Mouse (Mus musculus): ENCODE data around the gene Dpep1.
A peak's percentile ranks its signal among the peaks of the same experiment; 100 is the strongest.
"Not testable (repeated sequence)": the region's sequence is repeated elsewhere in the genome, so short reads cannot be mapped to it uniquely, and the experiment has no call there.

Dpep1 gene

DNA sequence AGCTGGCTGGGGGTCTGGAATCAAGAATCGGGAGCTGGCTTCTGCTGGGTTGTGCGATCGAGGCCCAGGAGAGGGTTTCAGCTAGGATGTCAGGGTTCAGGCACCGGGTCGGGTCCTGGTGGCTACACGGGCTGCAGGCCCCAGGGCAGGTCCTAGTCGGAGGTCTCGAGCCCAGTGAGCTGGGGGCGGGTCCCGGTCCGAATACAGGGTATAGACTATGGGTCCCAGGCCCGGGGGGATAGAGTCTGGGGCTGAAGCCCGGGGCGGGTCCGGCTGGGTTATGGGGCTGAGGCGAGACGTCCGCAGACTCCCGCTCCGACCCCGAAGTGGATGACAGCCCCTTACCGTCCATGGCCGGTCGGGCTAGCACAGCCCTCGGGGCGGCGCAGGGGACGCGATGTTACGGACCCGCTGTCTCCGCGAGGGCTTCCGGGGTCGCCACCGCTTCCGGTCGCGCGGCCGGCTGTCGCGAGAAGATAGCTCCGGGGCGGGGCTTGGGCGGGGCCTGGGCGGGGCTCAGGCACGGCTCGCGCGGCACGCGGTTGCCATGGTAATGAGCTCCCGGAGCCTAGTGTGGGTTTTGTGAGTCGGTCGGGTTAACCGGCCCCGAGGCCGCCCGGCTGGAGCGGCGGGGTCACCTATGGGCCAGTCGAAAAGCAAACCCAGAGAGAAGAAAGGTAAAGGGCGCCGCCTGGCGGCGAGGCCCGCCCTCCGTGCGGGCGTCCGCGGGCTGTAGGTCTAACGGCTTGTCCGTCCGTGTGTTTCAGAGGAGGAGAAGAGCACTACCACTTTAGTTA lies 26.5 kb downstream of the Dpep1 start, which contains the start of the genes Chmp1a and Spata33:
Gene Chmp1a (minus strand): TSS at position 443 of the 797 bp plus-strand sequence.
Gene Spata33 (plus strand): TSS at position 512 of the 797 bp plus-strand sequence.
- DNase-seq = peak; percentile 91

DNA sequence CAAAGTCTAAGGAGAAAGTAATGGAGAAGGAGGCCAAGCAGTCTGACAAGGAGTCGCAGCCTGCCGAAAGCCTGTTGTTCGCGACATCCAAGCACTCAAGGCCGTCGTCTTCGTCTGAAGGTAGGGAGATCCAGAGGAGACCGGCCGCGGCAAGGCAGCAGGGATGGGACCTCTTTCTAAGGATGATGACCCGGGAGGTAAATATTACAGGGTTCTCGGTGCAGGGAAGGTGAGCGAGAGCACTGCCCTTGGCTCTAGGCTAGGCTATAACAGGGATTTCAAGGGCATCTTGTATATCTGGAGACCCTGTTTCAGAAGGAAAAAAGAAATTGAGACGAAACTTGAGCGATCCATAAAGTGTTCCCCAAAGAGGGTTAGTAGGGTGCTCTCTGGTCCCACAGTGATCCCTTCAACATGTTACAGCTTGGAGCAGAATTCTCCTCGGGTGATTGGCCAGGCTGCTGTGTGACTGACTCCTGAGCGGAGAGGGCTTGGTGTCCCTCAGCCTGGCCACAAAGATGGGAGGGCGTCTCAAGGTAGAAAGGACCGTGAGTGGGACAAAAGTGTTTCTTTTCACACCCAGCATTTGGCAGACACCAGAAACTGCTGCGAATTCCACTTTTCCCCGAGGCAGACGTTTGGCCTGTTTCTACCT lies 27.2 kb downstream of the Dpep1 start:
- DNase-seq = no peak

GRCm38 (mm10) chr8:123215430-123215829 lies 29.4 kb downstream of the Dpep1 start:
- DNase-seq = no peak

DNA sequence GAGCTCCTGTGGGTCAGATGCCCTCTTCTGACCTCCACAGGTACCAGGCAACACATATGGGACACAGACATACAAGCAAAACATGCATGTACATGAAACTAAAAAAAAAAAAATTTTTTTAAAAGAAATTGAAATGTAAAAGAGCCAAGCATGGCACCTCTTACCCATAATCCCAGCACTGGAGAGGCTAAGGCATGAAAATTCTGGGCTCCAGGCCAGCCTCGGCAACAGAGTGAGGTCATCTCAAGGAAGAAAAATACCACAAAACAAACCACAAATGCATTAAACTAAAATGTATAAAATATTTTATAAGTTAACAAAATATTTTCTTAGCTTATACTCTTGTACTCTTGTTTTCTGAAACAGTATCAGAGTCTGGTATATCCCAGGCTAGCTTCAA lies 34.9 kb downstream of the Dpep1 start:
- DNase-seq = no peak

- DNase-seq = peak; percentile 91
Measured at GRCm38 (mm10) chr8:123224278-123225266, 38.5 kb downstream of the Dpep1 start, which contains the start of gene Cdk10. Cdk10 (plus strand) TSS chr8:123224842.

DNA sequence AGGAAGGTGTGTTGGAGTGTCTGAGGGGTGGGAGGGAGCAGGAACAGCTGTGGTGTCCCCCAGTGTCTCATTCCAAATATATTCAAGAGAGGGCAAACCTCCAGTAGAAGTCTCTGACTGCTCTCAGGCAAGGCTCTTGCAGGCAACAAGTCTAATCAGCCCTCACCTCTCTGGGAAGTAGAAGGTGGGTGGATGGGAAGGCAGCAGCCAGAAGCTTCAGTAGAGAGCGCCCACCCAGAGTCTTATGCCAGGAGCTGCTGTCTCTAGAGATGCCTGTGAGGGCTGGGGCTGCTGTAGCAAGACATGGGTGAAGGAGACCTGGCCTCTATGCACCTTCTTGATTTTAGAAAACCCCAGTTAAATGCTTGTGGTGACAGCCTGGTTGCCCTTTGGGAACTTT lies 42.4 kb downstream of the Dpep1 start:
- DNase-seq = no peak

DNA sequence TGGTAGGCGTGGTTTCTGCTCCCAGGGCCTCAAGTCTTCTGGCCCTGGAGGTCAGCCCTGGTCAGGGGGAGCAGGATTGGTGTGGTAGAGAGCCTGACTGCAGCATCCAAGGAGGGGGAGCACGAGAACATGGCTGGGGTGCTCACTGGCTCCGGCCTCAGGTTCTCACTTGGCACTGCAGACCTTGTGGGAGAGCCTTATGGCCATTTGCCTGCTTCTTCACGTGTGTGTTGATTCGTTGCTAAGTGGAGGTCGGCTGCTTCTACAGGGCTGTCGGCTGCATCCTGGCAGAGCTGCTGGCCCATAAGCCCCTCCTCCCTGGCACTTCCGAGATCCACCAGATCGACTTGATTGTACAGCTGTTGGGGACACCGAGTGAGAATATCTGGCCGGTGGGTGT lies 44.3 kb downstream of the Dpep1 start:
- DNase-seq = not testable (repeated sequence)

- DNase-seq = no peak
Measured at GRCm38 (mm10) chr8:123231742-123232141, 45.7 kb downstream of the Dpep1 start.

DNA sequence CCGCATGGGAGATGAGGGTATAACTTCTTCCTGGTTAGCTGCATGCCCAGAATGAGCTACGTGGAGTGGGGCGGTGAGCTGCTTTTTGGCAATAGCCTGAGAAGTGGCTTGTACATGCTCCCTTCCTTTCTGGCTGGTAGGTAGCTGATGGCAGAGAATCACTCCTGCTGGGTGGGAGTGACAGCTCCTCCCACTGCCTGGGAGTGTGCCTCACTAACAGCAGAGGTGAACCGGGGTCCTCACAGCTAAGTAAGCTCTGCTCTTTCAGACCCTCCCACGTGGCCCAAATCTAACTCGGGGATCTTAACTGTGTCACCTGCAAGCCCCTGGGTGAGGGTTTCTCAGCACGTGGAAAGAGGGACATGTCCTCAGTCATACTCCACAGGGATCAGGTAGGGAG lies 46.5 kb downstream of the Dpep1 start:
- DNase-seq = no peak

- no peak for DNase-seq
Measured at GRCm38 (mm10) chr8:123233300-123233699, 47.3 kb downstream of the Dpep1 start.

DNA sequence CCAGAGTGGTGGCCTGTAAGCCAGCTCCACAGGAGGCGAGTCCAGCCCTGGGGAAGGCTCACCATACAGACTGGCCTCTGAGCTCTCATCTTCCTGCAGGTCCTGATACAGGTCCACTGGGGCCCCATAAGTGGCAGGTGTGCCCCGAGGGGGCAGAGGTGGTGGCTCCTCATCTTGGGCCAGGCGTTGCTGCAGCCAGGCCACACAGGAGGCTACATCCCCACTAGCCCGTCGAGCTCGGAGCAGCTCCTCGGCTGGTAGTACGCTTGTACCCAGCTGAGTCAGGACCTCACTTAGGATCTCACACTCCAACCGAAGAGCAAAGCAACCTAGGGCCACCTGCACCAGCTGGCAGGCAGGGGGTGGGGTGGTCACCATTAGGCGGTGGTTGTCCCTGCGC lies 47.7 kb downstream of the Dpep1 start:
- no peak for DNase-seq

- DNase-seq = peak; percentile 42
Measured at GRCm38 (mm10) chr8:123234918-123235519, 49.0 kb downstream of the Dpep1 start.

DNA sequence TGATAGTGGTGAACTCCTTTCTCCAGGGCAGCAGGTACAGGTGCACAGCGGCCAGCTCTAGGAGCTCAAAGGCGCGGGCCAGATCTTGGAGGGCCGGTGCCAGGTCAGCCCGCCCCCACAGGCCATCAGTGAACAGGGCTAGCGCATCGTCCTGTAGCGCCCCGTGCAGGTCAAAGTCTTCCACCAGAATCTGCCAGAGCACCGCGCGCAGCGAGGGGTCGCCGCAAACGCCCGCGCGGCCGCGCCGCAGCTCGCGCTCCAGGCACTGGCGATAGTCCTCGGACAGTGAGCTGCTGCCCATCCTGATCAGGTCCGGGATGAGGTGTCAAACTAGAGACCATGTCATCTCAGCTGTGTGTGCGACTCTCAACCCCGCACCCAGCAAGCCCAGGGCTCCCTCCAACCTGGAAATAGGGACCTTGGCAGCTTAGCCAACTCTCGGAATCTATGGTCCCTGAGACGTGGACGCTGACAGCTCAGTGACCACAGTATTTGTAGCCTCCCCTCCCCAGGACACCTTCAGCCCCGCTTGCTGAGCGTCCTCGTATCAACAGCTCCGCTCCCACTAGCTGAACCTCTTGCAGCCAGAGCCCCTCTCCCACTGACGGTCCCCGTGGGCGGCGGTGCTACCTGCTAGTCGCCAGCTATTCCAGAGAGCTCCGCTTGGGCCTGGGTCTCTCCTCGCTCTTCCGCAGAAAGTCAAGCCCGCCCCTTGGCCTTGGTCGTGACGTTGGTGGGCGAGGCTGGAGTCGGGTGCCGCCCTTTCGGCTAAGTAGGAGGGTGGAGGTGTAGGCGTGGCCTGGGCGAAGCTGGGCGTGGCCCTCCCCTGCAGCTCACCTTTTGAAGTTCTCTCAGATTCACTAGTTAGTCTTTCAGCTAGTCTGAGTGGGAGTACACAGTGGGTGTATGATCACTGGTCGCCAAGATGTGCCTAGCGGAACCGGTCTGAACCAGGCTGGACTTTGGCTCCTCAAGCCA lies 49.8 kb downstream of the Dpep1 start, which contains the start of gene Spata2l:
Gene Spata2l (minus strand): TSS at position 714 of the 978 bp plus-strand sequence.
- DNase-seq = peak; percentile 68

GRCm38 (mm10) chr8:123239398-123239797 lies 53.4 kb downstream of the Dpep1 start:
- no peak for DNase-seq

DNA sequence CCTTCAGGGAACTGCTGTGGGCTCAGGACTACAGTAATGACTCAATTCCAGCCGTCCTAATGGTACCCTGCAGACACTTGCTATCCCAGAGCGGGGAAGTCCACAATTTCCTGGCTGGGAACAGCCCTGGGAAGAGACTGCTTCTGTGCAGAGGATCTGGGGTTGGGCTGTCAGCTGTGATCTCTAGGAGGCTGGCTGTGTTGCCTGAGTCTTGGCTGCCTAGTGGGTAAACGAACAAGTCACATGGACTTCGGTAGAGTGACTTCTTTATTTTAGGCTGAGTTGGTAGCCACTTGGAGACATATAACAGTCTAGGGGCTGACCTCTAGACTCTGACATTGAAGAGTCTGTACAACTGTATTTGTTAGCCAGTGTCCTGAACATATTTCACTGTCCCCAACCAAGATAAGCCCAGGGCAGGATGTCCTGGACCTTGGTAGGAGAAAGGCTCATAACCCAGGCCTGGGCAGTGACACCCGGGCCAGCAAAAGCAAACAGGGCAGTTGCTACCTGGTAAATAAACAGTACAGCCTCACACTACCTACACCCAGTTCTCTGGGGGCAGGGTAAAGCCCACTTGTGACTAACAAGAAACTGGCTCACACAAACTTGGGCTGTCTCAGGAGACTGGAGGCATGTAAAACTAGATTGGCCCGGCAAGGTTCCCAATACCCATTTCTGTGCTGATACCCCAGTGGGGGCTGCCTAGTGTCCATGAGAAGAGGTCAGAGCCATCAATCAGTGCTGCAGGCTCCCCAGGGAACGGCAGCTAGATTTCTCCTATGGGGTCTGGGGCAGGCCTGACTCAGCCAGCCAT lies 56.3 kb downstream of the Dpep1 start:
- no peak for DNase-seq

DNA sequence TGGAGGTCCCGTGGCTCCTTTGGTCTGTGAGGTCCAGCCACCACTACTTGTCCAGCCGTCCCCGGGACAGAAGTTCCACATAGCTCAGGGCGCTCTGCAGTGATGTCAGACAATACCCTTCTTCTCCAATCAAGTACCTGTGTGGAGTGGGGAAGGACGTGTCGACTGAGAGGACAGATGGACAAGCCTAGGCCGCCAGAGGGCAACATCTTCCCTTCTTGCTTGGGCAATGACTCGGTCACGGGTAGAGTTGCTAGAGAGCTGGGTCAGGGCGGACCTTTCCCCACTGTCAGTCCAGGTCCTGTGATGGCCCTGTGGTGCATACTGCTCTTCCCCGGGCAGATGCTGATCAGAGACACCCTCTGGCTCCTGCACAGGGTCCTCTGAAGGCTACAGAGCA lies 57.0 kb downstream of the Dpep1 start:
- no peak for DNase-seq

- no peak for DNase-seq
Measured at GRCm38 (mm10) chr8:123244382-123244781, 58.3 kb downstream of the Dpep1 start.

- no peak for DNase-seq
Measured at GRCm38 (mm10) chr8:123245543-123245942, 59.5 kb downstream of the Dpep1 start.

- DNase-seq = no peak
Measured at GRCm38 (mm10) chr8:123247748-123248147, 61.7 kb downstream of the Dpep1 start.

DNA sequence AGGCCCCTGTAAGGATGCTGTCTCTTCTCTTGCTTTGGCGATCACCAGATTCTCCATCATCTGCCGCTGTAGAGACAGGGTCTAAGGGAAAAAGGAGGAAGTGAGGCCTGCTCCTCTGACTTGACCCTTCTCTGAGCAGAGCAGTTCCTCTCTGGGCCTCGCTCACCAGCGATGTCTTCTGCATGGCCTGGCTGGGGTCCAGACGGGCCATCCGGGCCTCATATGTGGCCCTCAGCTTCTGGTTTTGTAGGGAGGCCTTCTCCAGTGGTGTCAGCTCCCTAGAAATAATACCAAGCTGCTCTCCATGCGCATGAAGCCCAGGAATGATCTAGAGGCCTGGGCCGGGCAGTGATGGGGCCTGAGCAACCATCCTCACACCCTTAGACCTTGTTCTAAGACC lies 62.6 kb downstream of the Dpep1 start:
- DNase-seq = no peak

All from right cerebral cortex, postnatal 4 days (tissue).